Mouse (Mus musculus) heart, embryonic 16.5 days (tissue): ENCODE results near the gene Cpvl. TPM values are rescaled to one million over a fixed set of nuclear protein-coding genes. Genes with fewer than 3 reads are reported as not detected.

ENCODE experiments used
- ATAC-seq: fragments of 200-750 bp; cut with Nextera tagmentation; replicated peaks from 2 replicates; pipeline ENCODE4 v1.8.0; 2017; ENCODE audit warnings: moderate number of reproducible peaks; ENCODE audit not compliant: insufficient read depth, low FRiP score; ENCODE audit errors: extremely low read depth
- H3K27ac ChIP-seq: fragments of 300-500 bp; sonication (generic); 2 replicates; pipeline ENCODE4 v1.5.1; 2014; ENCODE audit warnings: mild to moderate bottlenecking, low read length, control low read depth, moderate library complexity
- H3K27me3 ChIP-seq: fragments of 300-500 bp; sonication (generic); 2 replicates; pipeline ENCODE4 v1.6.1; 2014; ENCODE audit warnings: low read length, mixed read lengths; ENCODE audit not compliant: control insufficient read depth, insufficient read depth
- H3K36me3 ChIP-seq: fragments of 300-500 bp; sonication (generic); 2 replicates; pipeline ENCODE4 v1.6.1; 2014; ENCODE audit not compliant: control insufficient read depth, insufficient read depth
- H3K4me1 ChIP-seq: fragments of 300-500 bp; sonication (generic); 2 replicates; pipeline ENCODE4 v1.6.1; 2014; ENCODE audit warnings: low read length, mixed read lengths; ENCODE audit not compliant: control insufficient read depth, insufficient read depth
- H3K4me2 ChIP-seq: fragments of 300-500 bp; sonication (generic); 2 replicates; pipeline ENCODE4 v1.6.1; 2014; ENCODE audit warnings: low read depth, mild to moderate bottlenecking, control low read depth, low read length
- H3K4me3 ChIP-seq: fragments of 300-500 bp; sonication (generic); 2 replicates; pipeline ENCODE4 v1.5.1; 2014; ENCODE audit warnings: mild to moderate bottlenecking, control low read depth, low read length
- H3K9ac ChIP-seq: fragments of 300-500 bp; sonication (generic); 2 replicates; pipeline ENCODE4 v1.6.1; 2014; ENCODE audit warnings: low read length, control low read depth
- H3K9me3 ChIP-seq: fragments of 300-500 bp; sonication (generic); replicated peaks from 2 replicates; pipeline ENCODE4 v1.6.1; 2016; ENCODE audit warnings: low read length; ENCODE audit not compliant: control insufficient read depth
- WGBS: fragments of 180-500 bp; shearing (Covaris S2); extraction: QIAGEN DNeasy Blood & Tissue Kit; methylation state at CpG from one replicate; pipeline ENCODE4 v1.1.7; 2014; 5-methylcytosine and 5-hydroxymethylcytosine counted together
- polyA plus RNA-seq: library from polyadenylated mRNA; unstranded; fragments of >200 nt; fragmentation: Nextera tagmentation; extraction: Ambion mirVana; gene quantifications from 2 replicates; pipeline ENCODE4 v1.2.1, GENCODE M21; 2015

Cpvl gene
- polyA plus RNA-seq, 1 experiment from 2014 or later, result not detected

DNA sequence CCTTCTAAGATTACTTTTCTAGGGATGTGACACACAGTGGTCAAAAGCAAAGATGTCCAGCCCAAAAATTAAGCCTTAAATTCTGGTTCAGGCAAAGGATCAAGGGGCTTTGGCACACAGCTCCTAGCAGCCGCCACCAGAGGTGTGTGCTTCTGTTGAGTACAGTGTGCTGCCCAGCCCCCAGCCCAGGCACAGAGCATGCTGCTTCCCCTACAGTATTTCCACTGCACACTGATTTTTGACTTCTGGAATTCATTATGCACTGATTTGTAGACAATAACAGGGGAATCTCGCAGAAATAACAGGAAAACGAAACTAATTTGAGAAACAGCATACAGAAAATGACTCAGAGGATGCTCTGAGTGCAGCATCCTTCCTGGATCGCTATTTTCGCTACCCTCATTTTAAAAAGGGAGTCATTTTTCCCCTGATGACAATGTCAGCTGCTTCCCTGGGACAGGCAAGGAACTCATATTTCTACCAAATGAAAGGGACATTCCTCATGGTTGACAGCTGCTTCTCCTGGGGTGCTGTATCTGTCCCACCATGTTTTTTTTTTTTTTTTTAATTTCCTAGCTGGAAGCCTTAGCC, 14.5 kb downstream of the Cpvl start:
- H3K9me3 ChIP-seq, result no peaks in the 10 kb centered on the region
- no peak overlapping the region for H3K4me2 ChIP-seq
- no peaks in the 10 kb centered on the region for H3K36me3 ChIP-seq
- WGBS, result 77% methylated on average over 5 of the region's 5 CpGs
- H3K27me3 ChIP-seq, result no peaks in the 10 kb centered on the region
- H3K27ac ChIP-seq, result no peak overlapping the region
- ATAC-seq, result no peak
- H3K4me1 ChIP-seq, result peaks cover 3% of the 10 kb centered on the region; the same call in 1 of the 2 replicates
- H3K9ac ChIP-seq, result no peak overlapping the region
- no peak overlapping the region for H3K4me3 ChIP-seq

DNA sequence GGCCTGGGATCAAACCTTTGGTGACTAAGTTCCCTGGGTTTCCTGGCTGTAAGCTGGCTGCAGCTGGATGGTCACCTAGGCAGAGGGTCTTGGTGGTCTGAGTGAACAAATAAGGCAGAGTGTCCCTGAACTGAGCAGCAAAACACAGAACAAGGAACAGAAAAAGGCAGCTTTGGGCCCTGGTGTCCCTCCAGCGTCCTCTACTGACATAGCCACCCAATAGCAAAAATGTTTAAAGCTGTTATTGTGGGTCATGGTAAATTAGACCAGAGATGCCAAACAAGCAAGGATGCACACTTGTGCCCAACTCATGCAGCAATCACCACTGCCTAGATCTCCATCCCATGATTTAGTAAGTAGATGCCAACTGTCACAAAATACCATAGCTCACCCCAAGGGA, 16.5 kb downstream of the Cpvl start:
- no peak overlapping the region for H3K27ac ChIP-seq
- ATAC-seq, result no peak
- no peaks in the 10 kb centered on the region for H3K27me3 ChIP-seq
- 79% methylated on average over 1 of the region's 1 CpGs for WGBS
- no peak overlapping the region for H3K4me3 ChIP-seq
- no peak overlapping the region for H3K9ac ChIP-seq
- H3K36me3 ChIP-seq, result no peaks in the 10 kb centered on the region
- H3K9me3 ChIP-seq, result no peaks in the 10 kb centered on the region
- H3K4me1 ChIP-seq, result 0 out of 2 replicates have a peak, but pooled peaks cover 2% of the 10 kb centered on the region
- H3K4me2 ChIP-seq, result no peak overlapping the region

DNA sequence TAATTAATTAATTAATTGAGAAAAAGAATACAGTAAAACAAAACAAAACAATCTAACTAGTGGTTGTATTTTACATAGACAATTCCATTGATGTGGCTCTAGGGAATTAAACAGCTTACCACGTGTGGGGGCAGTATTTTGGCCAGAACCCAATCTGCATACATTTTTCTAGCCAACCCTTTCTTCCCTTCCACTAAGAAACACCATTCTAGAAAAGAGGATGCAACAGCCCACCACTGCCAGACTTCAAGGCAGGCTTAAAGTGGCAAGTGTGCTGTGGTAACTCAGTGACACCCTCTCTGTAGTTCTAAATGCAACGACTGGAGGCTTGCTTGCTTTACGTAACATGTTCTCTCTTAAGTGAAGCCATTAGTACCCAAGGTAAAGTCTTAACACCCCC, 18.6 kb downstream of the Cpvl start:
- 58% methylated on average over 3 of the region's 3 CpGs for WGBS
- Histone ChIP-seq H3K4me3 (no peak overlapping the region), H3K4me2 (no peak overlapping the region), H3K27me3 (no peaks in the 10 kb centered on the region), H3K9ac (no peak overlapping the region), H3K36me3 (no peaks in the 10 kb centered on the region), H3K27ac (no peak overlapping the region), H3K4me1 (0 out of 2 replicates have a peak, but pooled peaks cover 2% of the 10 kb centered on the region), H3K9me3 (no peaks in the 10 kb centered on the region)
- no peak for ATAC-seq

DNA sequence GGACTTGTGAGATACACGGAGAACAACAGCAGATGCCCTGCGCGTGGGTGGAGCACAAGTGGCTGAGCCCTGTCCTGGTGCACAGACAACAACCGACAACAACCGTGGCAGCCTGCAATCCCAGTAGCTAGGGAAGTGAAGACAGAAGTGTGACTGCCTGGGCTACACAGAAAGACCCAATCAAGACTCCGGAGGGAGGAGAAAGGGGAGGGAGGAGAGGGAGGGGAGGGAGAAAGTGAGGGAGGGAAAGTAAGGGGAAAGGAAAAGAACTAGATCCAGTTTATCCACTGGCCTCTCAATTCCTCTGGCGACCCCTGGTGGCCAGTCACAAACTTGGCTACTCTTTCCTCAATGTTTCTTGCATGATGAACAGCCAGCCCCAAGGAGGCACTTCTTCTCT, 20.1 kb downstream of the Cpvl start:
- no peaks in the 10 kb centered on the region for H3K36me3 ChIP-seq
- peak overlapping the region; percentile 31; the same call in 1 of the 2 replicates for H3K4me3 ChIP-seq
- no peak; the same call in 1 of the 2 replicates for ATAC-seq
- no peak overlapping the region for H3K9ac ChIP-seq
- WGBS, result 12% methylated on average over 7 of the region's 7 CpGs
- H3K4me2 ChIP-seq, result peak overlapping the region; percentile 62
- H3K27me3 ChIP-seq, result no peaks in the 10 kb centered on the region
- no peak overlapping the region for H3K27ac ChIP-seq
- H3K4me1 ChIP-seq, result 0 out of 2 replicates have a peak, but pooled peaks cover 2% of the 10 kb centered on the region
- no peaks in the 10 kb centered on the region for H3K9me3 ChIP-seq

DNA sequence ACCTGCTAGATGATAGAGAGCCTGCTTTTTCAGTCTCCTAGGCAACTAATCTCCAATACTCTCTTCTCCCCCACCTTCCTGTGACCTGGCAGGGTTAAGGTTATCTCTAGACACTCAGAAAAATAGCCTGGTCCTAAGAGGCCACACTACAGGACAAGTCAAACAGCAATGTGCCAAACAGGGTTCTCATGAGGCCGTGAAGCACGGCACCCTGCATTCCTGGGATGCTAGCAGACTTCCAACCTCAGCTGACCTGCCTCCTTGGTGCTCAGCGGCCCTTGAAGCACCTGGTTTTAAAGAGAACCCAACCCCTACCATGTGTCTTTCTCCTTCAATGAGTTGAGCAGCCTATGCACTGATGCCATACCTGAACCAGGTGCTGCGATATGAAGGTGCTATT, 22.0 kb downstream of the Cpvl start:
- Histone ChIP-seq H3K4me3 (no peak overlapping the region), H3K9ac (no peak overlapping the region), H3K27ac (no peak overlapping the region), H3K4me2 (no peak overlapping the region), H3K9me3 (no peaks in the 10 kb centered on the region), H3K27me3 (no peaks in the 10 kb centered on the region), H3K4me1 (0 out of 2 replicates have a peak, but pooled peaks cover 2% of the 10 kb centered on the region), H3K36me3 (no peaks in the 10 kb centered on the region)
- no peak for ATAC-seq
- WGBS, result 44% methylated on average over 4 of the region's 4 CpGs

DNA sequence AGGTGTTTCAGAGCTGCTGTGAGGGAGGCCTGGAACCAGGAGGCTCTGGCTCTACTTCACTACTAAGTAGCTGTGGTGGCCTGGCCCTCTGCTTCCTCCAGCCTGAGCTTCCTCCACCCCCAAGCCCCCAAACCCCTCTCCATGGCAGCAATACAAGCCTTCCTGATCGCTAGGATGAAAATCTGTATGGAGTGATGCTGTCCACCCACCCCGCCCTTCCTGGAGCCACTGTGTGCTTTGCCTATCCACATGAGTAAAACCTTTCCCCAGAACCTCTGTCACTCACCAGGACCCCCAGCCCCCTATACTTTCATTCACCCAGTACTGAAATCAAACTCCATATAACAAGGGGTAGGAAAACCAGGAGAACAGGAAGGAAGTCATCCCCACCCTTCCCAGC, 22.6 kb downstream of the Cpvl start:
- no peak overlapping the region for H3K4me3 ChIP-seq
- no peak overlapping the region for H3K9ac ChIP-seq
- WGBS, result 65% methylated on average over 2 of the region's 2 CpGs
- H3K36me3 ChIP-seq, result no peaks in the 10 kb centered on the region
- H3K4me2 ChIP-seq, result no peak overlapping the region
- no peaks in the 10 kb centered on the region for H3K27me3 ChIP-seq
- no peak overlapping the region for H3K27ac ChIP-seq
- no peak for ATAC-seq
- H3K9me3 ChIP-seq, result no peaks in the 10 kb centered on the region
- H3K4me1 ChIP-seq, result 0 out of 2 replicates have a peak, but pooled peaks cover 2% of the 10 kb centered on the region

DNA sequence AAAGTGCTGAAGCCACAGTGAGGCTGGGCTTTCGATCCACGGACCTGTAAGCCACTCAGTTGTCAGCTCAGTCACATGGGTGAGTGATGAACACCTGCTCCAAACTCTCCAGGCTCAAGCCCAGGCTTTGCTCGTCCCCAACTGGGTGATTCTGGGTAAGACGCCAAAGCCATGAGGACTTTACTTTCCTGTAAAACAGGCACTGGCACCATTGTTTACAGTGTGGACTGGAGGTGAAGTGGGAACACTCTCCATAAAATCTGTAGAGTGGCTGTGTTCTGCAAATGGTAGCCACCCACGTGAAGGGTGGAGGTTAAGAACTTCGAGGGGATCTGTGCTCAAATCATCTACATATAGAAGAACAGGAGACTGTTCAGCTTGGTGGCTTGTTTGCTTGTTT, 23.2 kb downstream of the Cpvl start:
- WGBS, result 75% methylated on average over 6 of the region's 6 CpGs
- Histone ChIP-seq H3K9ac (no peak overlapping the region), H3K4me3 (no peak overlapping the region), H3K9me3 (no peaks in the 10 kb centered on the region), H3K4me1 (0 out of 2 replicates have a peak, but pooled peaks cover 2% of the 10 kb centered on the region), H3K27me3 (no peaks in the 10 kb centered on the region), H3K4me2 (no peak overlapping the region), H3K36me3 (no peaks in the 10 kb centered on the region), H3K27ac (no peak overlapping the region)
- ATAC-seq, result no peak

DNA sequence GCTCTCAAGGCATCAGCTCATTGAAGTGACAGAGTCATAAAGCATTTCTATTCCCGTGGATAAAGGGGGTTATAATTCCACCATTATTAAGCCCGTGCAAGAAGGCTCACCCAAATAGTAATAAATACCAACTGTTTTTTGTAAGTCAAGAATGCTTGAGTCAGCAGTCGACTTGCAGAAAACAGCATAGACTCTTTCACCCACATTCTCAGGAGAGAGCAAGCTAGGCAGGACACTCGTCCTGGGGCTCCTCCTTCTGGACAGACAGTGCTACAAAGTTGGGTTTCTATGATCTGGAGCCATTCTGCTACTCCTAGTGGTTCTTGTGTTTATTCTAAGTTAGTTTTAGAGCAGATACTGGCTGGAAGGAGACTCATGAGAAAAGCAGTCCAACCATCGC, 24.4 kb downstream of the Cpvl start:
- 0 out of 2 replicates have a peak, but pooled peaks have one; percentile 52 for ATAC-seq
- Histone ChIP-seq H3K9ac (no peak overlapping the region), H3K9me3 (no peaks in the 10 kb centered on the region), H3K4me2 (no peak overlapping the region), H3K4me1 (peaks cover 8% of the 10 kb centered on the region), H3K36me3 (no peaks in the 10 kb centered on the region), H3K4me3 (no peak overlapping the region), H3K27ac (no peak overlapping the region), H3K27me3 (no peaks in the 10 kb centered on the region)
- WGBS, result 39% methylated on average over 5 of the region's 5 CpGs

DNA sequence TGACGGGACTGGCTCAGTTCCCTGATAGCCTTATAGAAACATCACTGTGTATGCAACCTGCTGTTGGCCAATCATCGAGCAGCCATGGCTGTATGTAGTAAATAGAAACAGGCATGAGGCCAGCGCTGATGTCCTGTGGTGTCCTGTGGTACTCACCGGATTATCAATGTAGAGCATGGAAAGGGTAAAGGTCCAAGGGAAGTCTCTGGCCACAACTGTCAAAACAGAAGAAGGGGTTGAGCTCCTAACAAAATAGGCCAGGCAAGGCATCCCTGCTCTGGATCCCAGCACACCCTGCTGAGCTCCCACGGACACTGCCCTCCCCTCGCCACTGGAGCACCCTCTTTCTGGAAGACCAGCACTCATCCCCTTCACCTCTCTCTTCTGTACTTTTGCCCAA, 25.1 kb downstream of the Cpvl start:
- H3K4me2 ChIP-seq, result no peak overlapping the region
- no peaks in the 10 kb centered on the region for H3K36me3 ChIP-seq
- H3K4me3 ChIP-seq, result no peak overlapping the region
- H3K9ac ChIP-seq, result no peak overlapping the region
- no peak for ATAC-seq
- 81% methylated on average over 6 of the region's 6 CpGs for WGBS
- H3K9me3 ChIP-seq, result no peaks in the 10 kb centered on the region
- H3K27ac ChIP-seq, result no peak overlapping the region
- no peaks in the 10 kb centered on the region for H3K27me3 ChIP-seq
- peaks cover 14% of the 10 kb centered on the region for H3K4me1 ChIP-seq
